Mouse (Mus musculus) limb, embryonic 13.5 days (tissue): ENCODE results near the gene Gm49510. TPM values are rescaled to one million over a fixed set of nuclear protein-coding genes. Genes with fewer than 3 reads are reported as not detected.
A peak's percentile ranks its signal among the peaks of the same experiment; 100 is the strongest.

Experiments used
- ATAC-seq: fragments of 200-750 bp; cut with Nextera tagmentation; 2 replicates; pipeline ENCODE4 v1.8.0; 2017; ENCODE audit warnings: low read depth, moderate number of reproducible peaks, moderate TSS enrichment; ENCODE audit not compliant: low FRiP score
- H3K27ac ChIP-seq: fragments of 300-500 bp; sonication (generic); 2 replicates; pipeline ENCODE4 v1.5.1; 2015; ENCODE audit warnings: inconsistent platforms, mild to moderate bottlenecking, moderate library complexity
- H3K27me3 ChIP-seq: fragments of 300-500 bp; sonication (generic); 2 replicates; pipeline ENCODE4 v1.6.1; 2015; ENCODE audit warnings: mild to moderate bottlenecking, inconsistent platforms
- H3K36me3 ChIP-seq: fragments of 300-500 bp; sonication (generic); 2 replicates; pipeline ENCODE4 v1.6.1; 2015; ENCODE audit warnings: inconsistent platforms, mild to moderate bottlenecking, moderate library complexity
- H3K4me1 ChIP-seq: fragments of 300-500 bp; sonication (generic); 2 replicates; pipeline ENCODE4 v1.6.1; 2015; ENCODE audit warnings: inconsistent platforms
- H3K4me2 ChIP-seq: fragments of 300-500 bp; sonication (generic); replicated peaks from 2 replicates; pipeline ENCODE4 v1.6.1; 2015; ENCODE audit warnings: inconsistent platforms, mild to moderate bottlenecking, moderate library complexity
- H3K4me3 ChIP-seq: fragments of 300-500 bp; sonication (generic); 2 replicates; pipeline ENCODE4 v1.5.1; 2015; ENCODE audit warnings: moderate library complexity, mild to moderate bottlenecking, inconsistent platforms
- H3K9ac ChIP-seq: fragments of 300-500 bp; sonication (generic); 2 replicates; pipeline ENCODE4 v1.6.1; 2015; ENCODE audit warnings: mild to moderate bottlenecking, inconsistent platforms
- H3K9me3 ChIP-seq: fragments of 300-500 bp; sonication (generic); 2 replicates; pipeline ENCODE4 v1.6.1; 2016; ENCODE audit warnings: inconsistent platforms
- WGBS: fragments of 180-500 bp; shearing (Covaris S2); methylation state at CpG from one replicate; pipeline ENCODE4 v1.1.7; 2015; 5-methylcytosine and 5-hydroxymethylcytosine counted together
- polyA plus RNA-seq: library from polyadenylated mRNA; unstranded; fragments of >200 nt; fragmentation: Nextera tagmentation; extraction: Ambion mirVana; gene quantifications from 2 replicates; pipeline ENCODE4 v1.2.1, GENCODE M21; 2015

Gm49510 gene
- polyA plus RNA-seq, 1 experiment from 2014 or later, result 0.71 TPM

- H3K9me3 ChIP-seq, result no peaks in the 10 kb centered on the region
- H3K4me2 ChIP-seq, result no peak overlapping the region
- H3K27ac ChIP-seq, result no peak overlapping the region
- ATAC-seq, result no peak
- peaks cover 18% of the 10 kb centered on the region for H3K36me3 ChIP-seq
- 86% methylated on average over 7 of the region's 7 CpGs for WGBS
- no peaks in the 10 kb centered on the region for H3K27me3 ChIP-seq
- H3K4me3 ChIP-seq, result no peak overlapping the region
- H3K4me1 ChIP-seq, result peaks cover 36% of the 10 kb centered on the region
- no peak overlapping the region for H3K9ac ChIP-seq
Measured at GRCm38 (mm10) chr15:78922700-78923099, 23.2 kb downstream of the Gm49510 start.

DNA sequence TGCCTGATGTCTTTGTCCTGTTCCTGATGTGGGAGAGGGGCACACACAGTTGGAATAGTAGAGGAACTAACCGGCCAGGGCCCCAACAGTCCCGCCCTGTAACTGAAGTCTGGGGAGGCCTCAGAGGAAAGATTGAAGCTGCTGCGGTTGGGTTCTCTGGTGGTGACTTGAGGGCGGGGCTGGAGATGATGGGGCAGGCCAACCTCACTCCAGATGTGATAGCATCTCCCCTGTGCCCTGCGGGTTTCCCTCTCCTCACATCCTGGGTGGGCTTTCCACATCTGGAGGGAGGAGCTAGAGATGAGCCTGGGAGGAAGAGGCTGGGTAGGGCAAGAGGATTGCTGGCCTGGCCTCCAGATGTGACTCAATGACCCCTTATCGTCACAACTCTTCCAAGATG lies 24.1 kb downstream of the Gm49510 start:
- H3K4me3 ChIP-seq, result no peak overlapping the region
- H3K27me3 ChIP-seq, result no peaks in the 10 kb centered on the region
- H3K9ac ChIP-seq, result no peak overlapping the region
- 42% methylated on average over 6 of the region's 6 CpGs for WGBS
- H3K27ac ChIP-seq, result no peak overlapping the region
- peaks cover 40% of the 10 kb centered on the region for H3K4me1 ChIP-seq
- no peaks in the 10 kb centered on the region for H3K9me3 ChIP-seq
- H3K4me2 ChIP-seq, result no peak overlapping the region
- ATAC-seq, result no peak
- peaks cover 13% of the 10 kb centered on the region for H3K36me3 ChIP-seq

- H3K9ac ChIP-seq, result peak overlapping the region; percentile 72
- H3K4me1 ChIP-seq, result peaks cover 47% of the 10 kb centered on the region
- H3K27ac ChIP-seq, result peak overlapping the region; percentile 99
- no peak for ATAC-seq
- H3K27me3 ChIP-seq, result no peaks in the 10 kb centered on the region
- peak overlapping the region; percentile 95; the same call in 1 of the 2 replicates for H3K4me2 ChIP-seq
- WGBS, result 47% methylated on average over 8 of the region's 8 CpGs
- H3K9me3 ChIP-seq, result no peaks in the 10 kb centered on the region
- peaks cover 11% of the 10 kb centered on the region for H3K36me3 ChIP-seq
- H3K4me3 ChIP-seq, result no peak overlapping the region
Measured at GRCm38 (mm10) chr15:78925129-78925528, 25.7 kb downstream of the Gm49510 start.

- peaks cover 47% of the 10 kb centered on the region for H3K4me1 ChIP-seq
- peak within 1 kb of the TSS; percentile 77 for H3K9ac ChIP-seq
- H3K27me3 ChIP-seq, result no peaks in the 10 kb centered on the region
- peak within 1 kb of the TSS; percentile 62 for H3K4me3 ChIP-seq
- ATAC-seq, result peak; percentile 91
- peak within 1 kb of the TSS; percentile 95 for H3K4me2 ChIP-seq
- 3% methylated on average over 20 of the region's 20 CpGs for WGBS
- no peaks in the 10 kb centered on the region for H3K9me3 ChIP-seq
- peaks cover 20% of the 10 kb centered on the region for H3K36me3 ChIP-seq
- H3K27ac ChIP-seq, result peak within 1 kb of the TSS; percentile 99
Measured at GRCm38 (mm10) chr15:78926021-78926919, 26.8 kb downstream of the Gm49510 start, which contains the start of gene Lgals1. TSS of gene Lgals1 (plus strand) at chr15:78926725.

DNA sequence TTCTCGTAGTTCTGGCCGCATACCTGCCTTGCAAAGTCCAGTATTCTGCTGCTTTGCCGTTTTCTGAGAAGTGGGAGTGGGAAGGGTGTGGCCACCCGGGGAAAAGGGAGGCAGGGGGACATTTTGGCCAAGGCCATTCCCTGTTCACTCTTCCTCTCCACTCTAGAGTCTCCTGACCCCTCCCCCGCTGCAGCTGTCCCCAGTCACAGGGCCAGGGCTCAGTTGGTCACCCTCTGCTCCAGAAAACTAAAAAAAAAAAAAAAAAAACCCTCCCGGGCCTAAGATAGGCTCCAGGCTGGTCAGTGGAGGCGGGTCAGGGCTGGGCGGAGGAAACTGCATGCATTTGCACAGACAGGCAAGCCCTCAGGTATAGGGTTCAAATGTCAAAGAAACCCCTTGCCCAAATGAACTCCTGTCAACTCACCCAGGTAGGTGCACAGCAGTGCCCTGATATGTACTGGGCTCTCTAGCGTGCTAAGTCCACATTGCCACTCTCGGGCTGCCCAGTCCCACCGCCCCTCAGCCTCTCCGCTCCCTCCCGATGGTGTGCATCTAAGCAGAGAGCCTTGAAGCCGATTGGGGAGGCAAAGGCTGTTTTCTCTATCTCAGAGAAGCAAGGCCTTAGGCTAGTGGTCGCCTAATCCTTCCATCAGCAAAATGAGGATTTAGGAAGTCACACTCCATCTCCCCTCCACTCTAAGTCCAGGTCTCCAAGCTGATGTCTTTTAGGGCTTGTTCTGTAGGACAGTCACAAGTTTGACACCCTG lies 27.7 kb downstream of the Gm49510 start:
- peaks cover 47% of the 10 kb centered on the region for H3K4me1 ChIP-seq
- ATAC-seq, result no peak
- peak overlapping the region; percentile 99 for H3K27ac ChIP-seq
- peak overlapping the region; percentile 77 for H3K9ac ChIP-seq
- H3K9me3 ChIP-seq, result no peaks in the 10 kb centered on the region
- no peaks in the 10 kb centered on the region for H3K27me3 ChIP-seq
- H3K4me2 ChIP-seq, result peak overlapping the region; percentile 95
- 12% methylated on average over 15 of the region's 15 CpGs for WGBS
- peak overlapping the region; percentile 62 for H3K4me3 ChIP-seq
- H3K36me3 ChIP-seq, result peaks cover 20% of the 10 kb centered on the region

DNA sequence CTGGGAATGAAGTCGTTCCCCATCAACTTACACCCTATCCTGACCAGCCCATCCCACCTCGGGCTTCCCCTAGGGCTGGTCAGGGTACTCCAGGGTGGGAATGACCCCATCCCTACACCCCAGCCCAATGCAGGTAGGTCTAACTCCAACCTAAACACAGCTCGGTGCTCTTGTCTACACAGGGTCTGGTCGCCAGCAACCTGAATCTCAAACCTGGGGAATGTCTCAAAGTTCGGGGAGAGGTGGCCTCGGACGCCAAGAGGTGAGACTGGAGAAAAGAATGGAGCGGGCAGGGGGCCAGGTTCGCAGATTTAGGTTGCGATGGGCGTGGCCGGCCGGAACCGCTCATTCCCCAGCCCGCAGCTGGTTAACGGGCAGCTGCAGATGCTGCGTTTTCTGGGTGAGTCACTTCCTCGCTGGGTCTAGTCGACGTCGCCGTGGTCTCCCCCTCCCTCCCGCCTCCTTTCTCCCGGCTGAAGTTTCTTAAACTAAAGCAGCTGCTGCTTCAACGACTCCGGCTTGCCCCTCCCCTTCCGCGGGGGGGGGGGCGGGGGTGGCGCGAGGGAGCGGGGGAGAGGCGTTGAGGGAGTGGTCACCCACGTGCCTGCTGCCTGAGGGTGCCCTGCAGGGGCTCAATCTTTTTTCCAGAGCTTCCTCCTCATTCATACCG lies 28.5 kb downstream of the Gm49510 start:
- Histone ChIP-seq H3K9ac (peak overlapping the region; percentile 77), H3K4me2 (peak overlapping the region; percentile 95), H3K27me3 (no peaks in the 10 kb centered on the region), H3K36me3 (peaks cover 20% of the 10 kb centered on the region), H3K27ac (peak overlapping the region; percentile 99), H3K4me1 (peaks cover 47% of the 10 kb centered on the region), H3K9me3 (no peaks in the 10 kb centered on the region), H3K4me3 (peak overlapping the region; percentile 62)
- under 1% methylated on average over 34 of the region's 35 CpGs for WGBS
- peak; percentile 71 for ATAC-seq

DNA sequence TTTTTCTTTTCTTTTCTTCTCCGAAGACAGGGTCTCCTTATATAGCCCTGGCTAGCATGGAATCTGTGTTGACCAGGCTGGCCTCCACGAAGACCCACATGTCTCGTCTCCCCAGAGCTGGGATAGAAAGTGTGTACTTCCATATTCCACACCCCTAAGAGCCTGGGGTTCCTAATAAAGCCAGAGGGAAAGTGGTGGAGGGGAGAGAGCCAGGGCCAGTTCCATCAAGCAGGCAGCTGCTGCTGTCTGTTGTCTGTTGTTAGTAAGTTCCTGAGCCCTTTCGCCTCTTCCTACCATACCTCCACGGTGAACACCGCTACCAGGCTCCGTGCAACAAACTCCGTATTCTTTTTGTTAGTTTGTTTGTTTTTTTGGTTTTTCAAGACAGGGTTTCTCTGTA lies 29.1 kb downstream of the Gm49510 start:
- Histone ChIP-seq H3K27ac (peak overlapping the region; percentile 99), H3K4me2 (peak overlapping the region; percentile 95), H3K9me3 (no peaks in the 10 kb centered on the region), H3K36me3 (peaks cover 20% of the 10 kb centered on the region), H3K4me3 (peak overlapping the region; percentile 62), H3K9ac (peak overlapping the region; percentile 55), H3K4me1 (peaks cover 42% of the 10 kb centered on the region), H3K27me3 (no peaks in the 10 kb centered on the region)
- 44% methylated on average over 8 of the region's 8 CpGs for WGBS
- no peak for ATAC-seq

DNA sequence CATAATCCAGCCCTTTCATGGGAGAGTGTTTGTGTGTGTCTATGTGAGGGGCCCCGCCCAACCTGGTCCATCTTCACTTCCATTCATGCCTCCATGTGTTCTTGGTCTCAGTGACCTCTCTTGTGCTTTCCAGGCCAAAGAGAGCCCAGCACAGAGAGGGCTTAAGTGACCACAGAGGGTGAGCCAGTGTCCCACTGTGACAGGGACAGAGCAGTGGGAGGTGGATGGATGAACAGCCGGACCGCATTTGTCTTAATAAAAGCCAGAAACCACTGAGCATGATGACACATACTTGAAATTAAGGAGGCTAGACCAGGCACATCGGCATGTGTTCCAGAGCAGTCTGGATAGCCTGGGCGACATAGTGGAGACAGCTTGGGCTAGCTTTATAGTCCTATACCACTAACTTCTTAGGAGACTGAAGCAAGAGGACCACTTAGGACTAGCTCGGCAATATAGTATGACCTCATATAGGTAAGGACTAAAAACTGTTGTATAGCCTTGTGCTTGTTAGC lies 30.8 kb downstream of the Gm49510 start:
- H3K4me2 ChIP-seq, result no peak overlapping the region
- H3K36me3 ChIP-seq, result peaks cover 20% of the 10 kb centered on the region
- no peaks in the 10 kb centered on the region for H3K9me3 ChIP-seq
- no peak overlapping the region for H3K9ac ChIP-seq
- no peak overlapping the region for H3K27ac ChIP-seq
- H3K4me1 ChIP-seq, result peaks cover 36% of the 10 kb centered on the region
- H3K4me3 ChIP-seq, result no peak overlapping the region
- ATAC-seq, result no peak
- no peaks in the 10 kb centered on the region for H3K27me3 ChIP-seq
- WGBS, result 95% methylated on average over 6 of the region's 6 CpGs

- Histone ChIP-seq H3K9ac (no peak overlapping the region), H3K4me3 (no peak overlapping the region), H3K27me3 (no peaks in the 10 kb centered on the region), H3K27ac (peak overlapping the region; percentile 48; the same call in 1 of the 2 replicates), H3K36me3 (peaks cover 20% of the 10 kb centered on the region), H3K9me3 (no peaks in the 10 kb centered on the region), H3K4me1 (peaks cover 35% of the 10 kb centered on the region), H3K4me2 (no peak overlapping the region)
- no peak for ATAC-seq
- 82% methylated on average over 7 of the region's 7 CpGs for WGBS
Measured at GRCm38 (mm10) chr15:78930801-78931426, 31.4 kb downstream of the Gm49510 start.

DNA sequence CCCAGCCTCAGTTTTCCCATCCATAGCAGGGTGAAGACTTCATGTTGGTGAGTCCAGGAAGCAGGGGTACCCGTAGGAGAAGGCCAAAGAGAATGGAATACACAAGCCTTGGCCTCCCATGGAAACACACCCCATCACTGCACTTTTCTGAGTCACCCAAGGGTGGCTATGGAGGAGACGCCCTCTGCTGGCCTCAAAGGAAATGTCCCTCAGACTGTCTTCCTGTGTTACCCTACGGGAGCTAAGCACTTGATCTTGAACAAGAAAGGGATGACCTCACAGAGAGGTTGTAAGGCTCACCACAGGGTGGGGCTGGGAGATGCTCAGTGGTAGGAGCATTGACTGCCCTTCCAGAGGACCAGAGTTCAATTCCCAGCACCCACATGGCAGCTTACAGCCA lies 32.1 kb downstream of the Gm49510 start:
- Histone ChIP-seq H3K4me2 (no peak overlapping the region), H3K27ac (no peak overlapping the region; the same call in 1 of the 2 replicates), H3K36me3 (peaks cover 22% of the 10 kb centered on the region), H3K27me3 (no peaks in the 10 kb centered on the region), H3K9me3 (no peaks in the 10 kb centered on the region), H3K4me1 (peaks cover 36% of the 10 kb centered on the region), H3K4me3 (no peak overlapping the region), H3K9ac (no peak overlapping the region)
- 28% methylated on average over 3 of the region's 3 CpGs for whole genome bisulfite sequencing
- ATAC-seq, result no peak

- under 1% methylated on average over 42 of the region's 42 CpGs for WGBS
- H3K36me3 ChIP-seq, result peaks cover 46% of the 10 kb centered on the region
- peak within 1 kb of the TSS; percentile 87 for H3K27ac ChIP-seq
- peak within 1 kb of the TSS; percentile 76 for H3K9ac ChIP-seq
- H3K27me3 ChIP-seq, result no peaks in the 10 kb centered on the region
- H3K4me2 ChIP-seq, result peak within 1 kb of the TSS; percentile 82
- H3K4me3 ChIP-seq, result peak within 1 kb of the TSS; percentile 68
- peaks cover 16% of the 10 kb centered on the region for H3K4me1 ChIP-seq
- H3K9me3 ChIP-seq, result no peaks in the 10 kb centered on the region
- peak; percentile 89 for ATAC-seq
Measured at GRCm38 (mm10) chr15:78934784-78935320, 35.4 kb downstream of the Gm49510 start, which contains the start of gene Nol12. TSS of gene Nol12 (plus strand) at chr15:78934933.
